Mouse (Mus musculus) forebrain, embryonic 11.5 days (tissue): Measurements from ENCODE around the gene Dmbx1. TPM values are rescaled to one million over a fixed set of nuclear protein-coding genes. Genes with fewer than 3 reads are reported as not detected.

Experiments used
- ATAC-seq: fragments of 200-750 bp; cut with Nextera tagmentation; replicated peaks from 2 replicates; pipeline ENCODE4 v1.8.0; 2017; ENCODE audit warnings: moderate TSS enrichment; ENCODE audit not compliant: low FRiP score
- DNase-seq: peaks from one replicate; pipeline ENCODE4 v3.0.0-alpha.2; 2017; ENCODE audit warnings: low spot score
- H3K27ac ChIP-seq: fragments of 300-500 bp; sonication (generic); 2 replicates; pipeline ENCODE4 v1.5.1; 2014; ENCODE audit warnings: low read depth, low read length
- H3K27me3 ChIP-seq: fragments of 300-500 bp; sonication (generic); 2 replicates; pipeline ENCODE4 v1.6.1; 2014; ENCODE audit warnings: mild to moderate bottlenecking, low read length, mixed read lengths; ENCODE audit not compliant: control insufficient read depth, insufficient read depth
- H3K36me3 ChIP-seq: fragments of 300-500 bp; sonication (generic); 2 replicates; pipeline ENCODE4 v1.6.1; 2014; ENCODE audit warnings: mild to moderate bottlenecking, low read length, moderate library complexity, mixed read lengths; ENCODE audit not compliant: control insufficient read depth, insufficient read depth
- H3K4me1 ChIP-seq: fragments of 300-500 bp; sonication (generic); replicated peaks from 2 replicates; pipeline ENCODE4 v1.6.1; 2014; ENCODE audit warnings: low read length, mixed read lengths; ENCODE audit not compliant: control insufficient read depth, insufficient read depth
- H3K4me2 ChIP-seq: fragments of 300-500 bp; sonication (generic); 2 replicates; pipeline ENCODE4 v1.6.1; 2014; ENCODE audit warnings: low read depth, mild to moderate bottlenecking, low read length, moderate library complexity, mixed read lengths; ENCODE audit not compliant: severe bottlenecking
- H3K4me3 ChIP-seq: fragments of 300-500 bp; sonication (generic); 2 replicates; pipeline ENCODE4 v1.5.1; 2014; ENCODE audit warnings: low read depth, low read length
- H3K9ac ChIP-seq: fragments of 300-500 bp; sonication (generic); 2 replicates; pipeline ENCODE4 v1.6.1; 2014; ENCODE audit warnings: low read length
- H3K9me3 ChIP-seq: fragments of 300-500 bp; sonication (generic); 2 replicates; pipeline ENCODE4 v1.6.1; 2016; ENCODE audit warnings: low read length, mixed read lengths; ENCODE audit not compliant: control insufficient read depth
- WGBS: fragments of 180-500 bp; shearing (Covaris S2); extraction: QIAGEN DNeasy Blood & Tissue Kit; methylation state at CpG from one replicate; pipeline ENCODE4 v1.1.7; 2014; 5-methylcytosine and 5-hydroxymethylcytosine counted together
- polyA plus RNA-seq: library from polyadenylated mRNA; unstranded; fragments of >200 nt; fragmentation: Nextera tagmentation; extraction: Ambion mirVana; gene quantifications from 2 replicates; pipeline ENCODE4 v1.2.1, GENCODE M21; 2014

The Dmbx1 gene
- polyA plus RNA-seq, 1 experiment from 2014 or later = 0.35 TPM

DNA sequence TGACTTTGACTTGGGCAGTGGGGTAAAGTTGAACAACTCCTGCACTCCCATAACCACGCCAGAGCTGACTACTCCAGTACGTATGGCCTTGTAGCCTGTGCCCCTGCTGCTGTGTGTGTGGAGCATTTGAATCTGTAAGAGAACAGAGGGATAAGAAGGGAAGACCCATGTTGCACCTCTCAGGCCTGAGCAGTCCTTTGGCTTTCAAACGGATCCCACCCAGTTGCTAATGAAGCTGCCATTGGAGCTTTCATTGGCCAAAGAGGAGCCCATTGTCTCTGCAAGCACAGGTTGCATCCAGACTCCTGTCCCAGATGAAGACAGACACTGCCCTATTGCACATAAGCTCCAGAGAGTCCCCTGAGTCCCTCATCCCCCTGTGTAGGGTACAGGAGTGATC is 66.5 kb downstream of the Dmbx1 start:
- no peaks in the 10 kb centered on the region for H3K36me3 ChIP-seq
- no peak overlapping the region for H3K4me3 ChIP-seq
- WGBS = 69% methylated on average over 3 of the region's 3 CpGs
- no peaks in the 10 kb centered on the region for H3K27me3 ChIP-seq
- H3K27ac ChIP-seq = no peak overlapping the region
- no peak overlapping the region for H3K9ac ChIP-seq
- no peaks in the 10 kb centered on the region for H3K9me3 ChIP-seq
- DNase-seq (no peak), ATAC-seq (no peak)
- no peak overlapping the region for H3K4me2 ChIP-seq
- H3K4me1 ChIP-seq = peaks cover 22% of the 10 kb centered on the region

DNA sequence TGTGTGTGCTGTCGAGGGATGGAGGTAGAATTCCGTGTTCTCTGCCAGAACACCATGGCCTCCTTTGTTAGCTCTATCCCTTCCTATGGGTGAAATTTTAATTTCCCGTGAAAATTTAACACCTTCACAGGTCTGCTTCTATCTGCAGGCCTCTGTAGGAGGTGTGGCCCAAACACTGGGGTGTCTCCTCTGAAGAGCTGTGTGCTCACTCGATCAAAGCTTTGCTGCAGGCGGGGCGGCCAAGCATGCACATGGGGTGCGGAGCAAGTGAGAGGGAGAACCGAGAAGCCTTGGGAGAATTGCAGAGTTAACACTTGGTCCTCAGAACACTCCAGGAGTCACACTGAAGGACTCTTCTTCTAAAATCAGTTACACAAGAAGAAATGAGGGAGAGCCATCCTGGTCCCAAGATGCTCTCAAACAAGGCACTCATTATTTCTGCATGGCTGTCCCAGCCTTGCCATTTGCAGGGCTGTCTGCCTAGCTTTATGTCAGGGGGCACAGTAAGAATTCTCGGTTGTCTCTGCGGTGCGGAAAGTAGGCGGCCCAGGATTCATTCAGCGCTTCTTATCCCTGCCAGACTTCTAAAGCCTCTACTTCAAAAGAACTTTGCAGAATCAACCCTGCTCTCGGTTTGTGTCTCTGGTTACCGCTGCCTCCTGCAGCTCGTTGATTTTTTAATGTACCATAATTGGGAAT is 70.1 kb downstream of the Dmbx1 start:
- Histone ChIP-seq H3K27ac (peak overlapping the region; percentile 41; the same call in 1 of the 2 replicates), H3K4me3 (no peak overlapping the region), H3K9me3 (no peaks in the 10 kb centered on the region), H3K9ac (peak overlapping the region; percentile 35; the same call in 1 of the 2 replicates), H3K27me3 (no peaks in the 10 kb centered on the region), H3K4me1 (peaks cover 12% of the 10 kb centered on the region; the same call in 1 of the 2 replicates), H3K4me2 (peak overlapping the region; percentile 18; the same call in 1 of the 2 replicates), H3K36me3 (no peaks in the 10 kb centered on the region; the same call in 1 of the 2 replicates)
- DNase-seq (no peak), ATAC-seq (peak; percentile 67; the same call in 1 of the 2 replicates)
- WGBS = 11% methylated on average over 16 of the region's 16 CpGs

Other genes starting within 250 kb of the Dmbx1 start
- gene Efcab14, start 202.2 kb downstream of the Dmbx1 start, polyA plus RNA-seq = 43.5 and 46.1 TPM in 2 replicates
- gene Tex38, start 158.9 kb downstream of the Dmbx1 start, polyA plus RNA-seq = 0.81 TPM in 1 of 2 replicates, not detected in the other
- 48.2 and 49.2 TPM in 2 replicates for gene Atpaf1, start 155.1 kb downstream of the Dmbx1 start, polyA plus RNA-seq
- 3.1 and 5.0 TPM in 2 replicates for gene Mob3c, start 111.8 kb downstream of the Dmbx1 start, polyA plus RNA-seq
- gene Mknk1, start 100.7 kb downstream of the Dmbx1 start, polyA plus RNA-seq = 21.9 and 25.8 TPM in 2 replicates
- not detected in 2 replicates for gene Kncn, start 55.5 kb downstream of the Dmbx1 start, polyA plus RNA-seq
- gene 6430628N08Rik, start 49.3 kb downstream of the Dmbx1 start, polyA plus RNA-seq = not detected in 2 replicates
- 1.2 and 1.7 TPM in 2 replicates for gene Faah, start 78.0 kb upstream of the Dmbx1 start, polyA plus RNA-seq
- gene Nsun4, start 114.0 kb upstream of the Dmbx1 start, polyA plus RNA-seq = 16.4 and 17.4 TPM in 2 replicates
- 385 TPM in 2 replicates for gene Uqcrh, start 135.1 kb upstream of the Dmbx1 start, polyA plus RNA-seq
- 70.1 and 71.4 TPM in 2 replicates for gene Lrrc41, start 135.3 kb upstream of the Dmbx1 start, polyA plus RNA-seq
- gene Rad54l, start 183.8 kb upstream of the Dmbx1 start, polyA plus RNA-seq = 79.1 and 79.2 TPM in 2 replicates
- gene Pomgnt1, start 183.9 kb upstream of the Dmbx1 start, polyA plus RNA-seq = 54.9 and 58.8 TPM in 2 replicates
- gene Lurap1, start 211.4 kb upstream of the Dmbx1 start, polyA plus RNA-seq = 2.3 and 2.8 TPM in 2 replicates
- gene Tspan1, start 227.7 kb upstream of the Dmbx1 start, polyA plus RNA-seq = 0.19 TPM in 1 of 2 replicates, not detected in the other
- not detected in 2 replicates for gene 1700042G07Rik, start 233.4 kb upstream of the Dmbx1 start, polyA plus RNA-seq
- not detected in 2 replicates for gene Gm49337, start 233.5 kb upstream of the Dmbx1 start, polyA plus RNA-seq